Mouse (Mus musculus) MEL (cell line): ENCODE data around the gene Spred1.

Experiments used
- CTCF ChIP-seq, 3 experiments: IDR thresholded peaks in 2 of 3; conservative IDR thresholded peaks in 1 of 3; 2 replicates each; pipeline ENCODE4 v1.5.1; 2011 to 2012; ENCODE audit warnings: low read length in 3 of 3, low read depth in 2 of 3, mild to moderate bottlenecking in 2 of 3, improper control_type of control experiment in 1 of 3, inconsistent platforms in 1 of 3, mixed read lengths in 1 of 3, moderate library complexity in 1 of 3; ENCODE audit not compliant: control insufficient read depth in 1 of 3, insufficient read depth in 1 of 3, poor library complexity in 1 of 3, severe bottlenecking in 1 of 3
- E2F4 ChIP-seq: IDR thresholded peaks from 2 replicates; pipeline ENCODE4 v1.6.1; 2011; ENCODE audit warnings: low read depth, low read length, improper control_type of control experiment, borderline replicate concordance
- EP300 ChIP-seq, 2 experiments: IDR thresholded peaks; 2 replicates each; pipeline ENCODE4 v1.6.1; 2011; ENCODE audit warnings: improper control_type of control experiment in 2 of 2, low read length in 2 of 2, low read depth in 1 of 2, mild to moderate bottlenecking in 1 of 2
- GATA1 ChIP-seq: IDR thresholded peaks from 2 replicates; pipeline ENCODE4 v1.6.1; 2011; ENCODE audit warnings: low read depth, low read length, improper control_type of control experiment
- HCFC1 ChIP-seq: IDR thresholded peaks from 2 replicates; pipeline ENCODE4 v1.6.1; 2012; ENCODE audit warnings: low read depth, mild to moderate bottlenecking, inconsistent platforms, low read length, improper control_type of control experiment, moderate library complexity
- JUND ChIP-seq: IDR thresholded peaks from 2 replicates; pipeline ENCODE4 v1.6.1; 2011; ENCODE audit warnings: low read depth, mild to moderate bottlenecking, improper control_type of control experiment, low read length
- MAX ChIP-seq: IDR thresholded peaks from 2 replicates; pipeline ENCODE4 v1.6.1; 2011; ENCODE audit warnings: low read length, improper control_type of control experiment
- MEF2A ChIP-seq: IDR thresholded peaks from 2 replicates; pipeline ENCODE4 v1.6.1; 2014; ENCODE audit warnings: low read depth, mild to moderate bottlenecking, inconsistent platforms, low read length, improper control_type of control experiment; ENCODE audit not compliant: poor library complexity, insufficient replicate concordance, severe bottlenecking; ENCODE audit errors: extremely low read depth
- MYB ChIP-seq: IDR thresholded peaks from 2 replicates; pipeline ENCODE4 v1.6.1; 2011; ENCODE audit warnings: mild to moderate bottlenecking, low read depth, low read length, improper control_type of control experiment
- TCF12 ChIP-seq: IDR thresholded peaks from 2 replicates; pipeline ENCODE4 v1.6.1; 2014; ENCODE audit warnings: low read depth, mild to moderate bottlenecking, inconsistent platforms, low read length, improper control_type of control experiment, moderate library complexity
- UBTF ChIP-seq: IDR thresholded peaks from 2 replicates; pipeline ENCODE4 v1.6.1; 2012; ENCODE audit warnings: low read depth, mild to moderate bottlenecking, inconsistent platforms, low read length, improper control_type of control experiment, moderate library complexity, borderline replicate concordance; ENCODE audit not compliant: insufficient read depth

- TF ChIP-seq EP300 (IDR thresholded peaks at IDR 0.05; ENCODE audit: low read depth in 1 of 2, low read length in 2 of 2) (no peak), E2F4 (no peak), TCF12 (no peak), JUND (no peak), GATA1 (no peak), MEF2A (no peak), MAX (no peak), UBTF (no peak), CTCF (IDR thresholded peaks at IDR 0.05 in 2 of 3, conservative IDR thresholded peaks at IDR 0.05 in 1 of 3; ENCODE audit: control insufficient read depth in 1 of 3, insufficient read depth in 1 of 3, low read depth in 2 of 3, low read length in 3 of 3, poor library complexity in 1 of 3, severe bottlenecking in 1 of 3) (no peak), HCFC1 (no peak), MYB (no peak)
These were observed 54.9 kb downstream of the Spred1 start for GRCm38 (mm10) chr2:117176066-117176465.
